ENCODE assay signal across 26 mouse cellular contexts in the genomic region with DNA sequence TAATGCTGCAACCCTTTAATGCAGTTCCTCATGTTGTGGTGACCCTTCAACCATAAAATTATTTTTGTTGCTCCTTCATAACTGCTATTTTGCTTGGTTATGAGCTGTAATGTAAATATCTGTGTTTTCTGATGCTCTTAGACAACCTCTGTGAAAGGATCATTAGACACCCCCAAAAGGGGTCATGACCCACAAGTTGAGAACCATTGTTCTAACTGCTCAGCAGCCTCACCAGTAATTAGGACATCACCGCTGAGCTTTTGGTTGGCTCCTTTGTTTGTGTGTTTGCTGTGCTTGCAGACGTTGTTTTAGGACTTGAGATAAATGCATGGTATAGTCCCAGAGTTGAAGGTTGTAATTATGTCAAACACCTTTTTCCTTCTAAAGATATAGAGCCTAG.
"Had no signal": no experiment of that assay in that cellular context is flagged by ENCODE, and none has a peak within 500 bp of the region (broad histone marks: within the 10 kb centered on the region; RNA-seq: fewer than 3 reads in every experiment).

No protein-coding gene starts in this region.

- H3K9ac ChIP-seq: embryonic facial prominence, embryonic 12.5 days; embryonic facial prominence, embryonic 13.5 days; embryonic facial prominence, embryonic 15.5 days; forebrain, embryonic 12.5 days; forebrain, embryonic 13.5 days; forebrain, embryonic 15.5 days; forebrain, postnatal 0 days had no signal

- H3K4me1 ChIP-seq: embryonic facial prominence, embryonic 10.5 days; embryonic facial prominence, embryonic 12.5 days; embryonic facial prominence, embryonic 13.5 days; embryonic facial prominence, embryonic 15.5 days; forebrain, embryonic 12.5 days; forebrain, embryonic 15.5 days had no signal

- H3K36me3 ChIP-seq: embryonic facial prominence, embryonic 10.5 days; embryonic facial prominence, embryonic 12.5 days; embryonic facial prominence, embryonic 13.5 days; embryonic facial prominence, embryonic 15.5 days; forebrain, embryonic 10.5 days; forebrain, embryonic 12.5 days; forebrain, embryonic 15.5 days had no signal

- H3K9me3 ChIP-seq: embryonic facial prominence, embryonic 10.5 days; embryonic facial prominence, embryonic 12.5 days; embryonic facial prominence, embryonic 13.5 days; embryonic facial prominence, embryonic 15.5 days; forebrain, embryonic 10.5 days; forebrain, embryonic 12.5 days; forebrain, embryonic 13.5 days; forebrain, embryonic 15.5 days had no signal

- H3K4me2 ChIP-seq: embryonic facial prominence, embryonic 12.5 days; embryonic facial prominence, embryonic 13.5 days; embryonic facial prominence, embryonic 15.5 days; forebrain, embryonic 12.5 days; forebrain, embryonic 13.5 days; forebrain, embryonic 15.5 days had no signal

- ATAC-seq: forebrain, embryonic 13.5 days; forebrain, embryonic 14.5 days; forebrain, embryonic 15.5 days; forebrain, embryonic 16.5 days; forebrain, postnatal 0 days had no signal

- H3K27ac ChIP-seq: embryonic facial prominence, embryonic 10.5 days; embryonic facial prominence, embryonic 12.5 days; embryonic facial prominence, embryonic 13.5 days; embryonic facial prominence, embryonic 15.5 days; forebrain, embryonic 10.5 days; forebrain, embryonic 12.5 days; forebrain, embryonic 13.5 days; forebrain, embryonic 15.5 days had no signal

- H3K4me3 ChIP-seq: embryonic facial prominence, embryonic 10.5 days; embryonic facial prominence, embryonic 12.5 days; embryonic facial prominence, embryonic 13.5 days; embryonic facial prominence, embryonic 15.5 days; erythroblast, embryonic 14.5 days; forebrain, embryonic 10.5 days; forebrain, embryonic 12.5 days; forebrain, embryonic 13.5 days; forebrain, embryonic 15.5 days had no signal

- DNase-seq: cerebellum, adult 2 months; cerebellum, adult 8-10 months; cerebellum, adult 9-10 months; cerebellum, adult 9-11 months; cerebellum, postnatal 10 days; cerebellum, postnatal 14 days; cerebellum, postnatal 25 days; cerebellum, postnatal 36 days; embryo, embryonic 11 days; forebrain, postnatal 0 days; gastrocnemius, postnatal 10 days; gastrocnemius, postnatal 14 days; gastrocnemius, postnatal 25 days; gastrocnemius, postnatal 36 days; heart, adult 18-20 months had no signal

- H3K27me3 ChIP-seq: embryonic facial prominence, embryonic 12.5 days; embryonic facial prominence, embryonic 13.5 days; embryonic facial prominence, embryonic 15.5 days; forebrain, embryonic 12.5 days; forebrain, embryonic 13.5 days; forebrain, embryonic 15.5 days had no signal
